Mouse (Mus musculus) left cerebral cortex, adult 9 months (tissue): Measurements from ENCODE around the gene Gm37240.

ENCODE experiments used
- DNase-seq, 2 experiments: peaks; one replicate each; pipeline ENCODE4 v3.0.0; 2022; ENCODE audit warnings: low spot score in 2 of 2

Gene Gm37240

GRCm38 (mm10) chr3:85144425-85144824 is 742.9 kb downstream of the Gm37240 start:
- peak; percentile 19 to 55 for DNase-seq

GRCm38 (mm10) chr3:85140488-85140887 is 746.8 kb downstream of the Gm37240 start:
- DNase-seq = no peak

- no peak for DNase-seq
Measured at GRCm38 (mm10) chr3:85138407-85138806, 748.9 kb downstream of the Gm37240 start.

GRCm38 (mm10) chr3:85133561-85133960 is 753.8 kb downstream of the Gm37240 start:
- DNase-seq = peak; percentile 25 to 58

GRCm38 (mm10) chr3:85131878-85132277 is 755.4 kb downstream of the Gm37240 start:
- DNase-seq = no peak

GRCm38 (mm10) chr3:85128546-85128945 is 758.8 kb downstream of the Gm37240 start:
- no peak for DNase-seq

GRCm38 (mm10) chr3:85126970-85127369 is 760.3 kb downstream of the Gm37240 start:
- no peak for DNase-seq

- DNase-seq = no peak
Measured at GRCm38 (mm10) chr3:85125471-85125870, 761.8 kb downstream of the Gm37240 start.

- no peak for DNase-seq
Measured at GRCm38 (mm10) chr3:85124924-85125323, 762.4 kb downstream of the Gm37240 start.

GRCm38 (mm10) chr3:85124410-85124809 is 762.9 kb downstream of the Gm37240 start:
- no peak for DNase-seq

- no peak for DNase-seq
Measured at GRCm38 (mm10) chr3:85117702-85118101, 769.6 kb downstream of the Gm37240 start.

GRCm38 (mm10) chr3:85117014-85117413 is 770.3 kb downstream of the Gm37240 start:
- DNase-seq = no peak

- peak; percentile 31 to 35 for DNase-seq
Measured at GRCm38 (mm10) chr3:85115959-85116543, 771.3 kb downstream of the Gm37240 start.

GRCm38 (mm10) chr3:85113565-85113964 is 773.8 kb downstream of the Gm37240 start:
- DNase-seq = no peak

GRCm38 (mm10) chr3:85110762-85111161 is 776.6 kb downstream of the Gm37240 start:
- DNase-seq = peak; percentile 23 to 44

GRCm38 (mm10) chr3:85109221-85109620 is 778.1 kb downstream of the Gm37240 start:
- DNase-seq = no peak

- peak in 1 of 2 experiments; percentile 16 for DNase-seq
Measured at GRCm38 (mm10) chr3:85108396-85108795, 778.9 kb downstream of the Gm37240 start.

- no peak for DNase-seq
Measured at GRCm38 (mm10) chr3:85106956-85107355, 780.4 kb downstream of the Gm37240 start.

- no peak for DNase-seq
Measured at GRCm38 (mm10) chr3:85104301-85104700, 783.0 kb downstream of the Gm37240 start.

GRCm38 (mm10) chr3:85080882-85081558 is 806.3 kb downstream of the Gm37240 start:
- no peak for DNase-seq

- no peak for DNase-seq
Measured at GRCm38 (mm10) chr3:85064113-85064512, 823.2 kb downstream of the Gm37240 start.

GRCm38 (mm10) chr3:85060153-85060552 is 827.2 kb downstream of the Gm37240 start:
- no peak for DNase-seq

- no peak for DNase-seq
Measured at GRCm38 (mm10) chr3:85057245-85057644, 830.1 kb downstream of the Gm37240 start.
